Mouse (Mus musculus): ENCODE data around the gene Mtap.

Gene Mtap

GRCm38 (mm10) chr4:89136906-89137541 is at the start of gene Mtap:
Mtap (plus strand) TSS chr4:89137122.
- peak; percentile 38 for DNase-seq (ENCODE audit: low spot score)

- no peak for DNase-seq (ENCODE audit: low spot score)
These were observed 47.8 kb upstream of the Mtap start for GRCm38 (mm10) chr4:89089110-89089509.

GRCm38 (mm10) chr4:89090217-89090616 is 46.7 kb upstream of the Mtap start:
- DNase-seq (ENCODE audit: low spot score), result no peak

- DNase-seq (ENCODE audit: low spot score), result no peak
These were observed 44.8 kb upstream of the Mtap start for GRCm38 (mm10) chr4:89092153-89092552.

- no peak for DNase-seq (ENCODE audit: low spot score)
These were observed 42.1 kb upstream of the Mtap start for GRCm38 (mm10) chr4:89094773-89095172.

GRCm38 (mm10) chr4:89098261-89098660 is 38.7 kb upstream of the Mtap start:
- DNase-seq (ENCODE audit: low spot score), result no peak

- no peak for DNase-seq (ENCODE audit: low spot score)
These were observed 35.6 kb upstream of the Mtap start for GRCm38 (mm10) chr4:89101276-89101675.

GRCm38 (mm10) chr4:89102283-89102682 is 34.6 kb upstream of the Mtap start:
- DNase-seq (ENCODE audit: low spot score), result no peak

GRCm38 (mm10) chr4:89105486-89105885 is 31.4 kb upstream of the Mtap start:
- DNase-seq (ENCODE audit: low spot score), result no peak

GRCm38 (mm10) chr4:89106505-89106904 is 30.4 kb upstream of the Mtap start:
- no peak for DNase-seq (ENCODE audit: low spot score)

- DNase-seq (ENCODE audit: low spot score), result no peak
These were observed 24.7 kb upstream of the Mtap start for GRCm38 (mm10) chr4:89112168-89112710.

GRCm38 (mm10) chr4:89112782-89113181 is 24.1 kb upstream of the Mtap start:
- no peak for DNase-seq (ENCODE audit: low spot score)

- no peak for DNase-seq (ENCODE audit: low spot score)
These were observed 20.9 kb upstream of the Mtap start for GRCm38 (mm10) chr4:89116006-89116405.

- no peak for DNase-seq (ENCODE audit: low spot score)
These were observed 17.0 kb upstream of the Mtap start for GRCm38 (mm10) chr4:89119900-89120299.

GRCm38 (mm10) chr4:89120353-89120752 is 16.6 kb upstream of the Mtap start:
- DNase-seq (ENCODE audit: low spot score), result no peak

- DNase-seq (ENCODE audit: low spot score), result no peak
These were observed 13.3 kb upstream of the Mtap start for GRCm38 (mm10) chr4:89123446-89124243.

- no peak for DNase-seq (ENCODE audit: low spot score)
These were observed 9.2 kb upstream of the Mtap start for GRCm38 (mm10) chr4:89127674-89128073.

GRCm38 (mm10) chr4:89128080-89128936 is 8.6 kb upstream of the Mtap start:
- no peak for DNase-seq (ENCODE audit: low spot score)

- no peak for DNase-seq (ENCODE audit: low spot score)
These were observed 8.0 kb upstream of the Mtap start for GRCm38 (mm10) chr4:89128937-89129277.

- no peak for DNase-seq (ENCODE audit: low spot score)
These were observed 7.5 kb upstream of the Mtap start for GRCm38 (mm10) chr4:89129311-89129913.

GRCm38 (mm10) chr4:89131795-89132194 is 5.1 kb upstream of the Mtap start:
- no peak for DNase-seq (ENCODE audit: low spot score)

GRCm38 (mm10) chr4:89136356-89136755 is 566 bp upstream of the Mtap start:
- DNase-seq (ENCODE audit: low spot score), result no peak

All from urinary bladder, postnatal 10 days (tissue).